Mouse (Mus musculus) hindbrain, postnatal 0 days (tissue): ENCODE data around the gene Supt6. TPM values are rescaled to one million over a fixed set of nuclear protein-coding genes. Genes with fewer than 3 reads are reported as not detected.

Experiments
- ATAC-seq: fragments of 200-750 bp; cut with Nextera tagmentation; 2 replicates; pipeline ENCODE4 v1.8.0; 2017; ENCODE audit warnings: mild to moderate bottlenecking, moderate TSS enrichment, moderate library complexity
- DNase-seq: peaks from one replicate; pipeline ENCODE4 v3.0.0-alpha.2; 2015; ENCODE audit warnings: low spot score
- H3K27ac ChIP-seq: fragments of 300-500 bp; sonication (generic); 2 replicates; pipeline ENCODE4 v1.5.1; 2014; ENCODE audit warnings: mild to moderate bottlenecking
- H3K27me3 ChIP-seq: fragments of 300-500 bp; sonication (generic); 2 replicates; pipeline ENCODE4 v1.6.1; 2014; ENCODE audit warnings: low read length, mixed read lengths; ENCODE audit not compliant: insufficient read depth
- H3K36me3 ChIP-seq: fragments of 300-500 bp; sonication (generic); 2 replicates; pipeline ENCODE4 v1.6.1; 2014; ENCODE audit warnings: low read length, mixed read lengths; ENCODE audit not compliant: insufficient read depth
- H3K4me1 ChIP-seq: fragments of 300-500 bp; sonication (generic); 2 replicates; pipeline ENCODE4 v1.6.1; 2014; ENCODE audit warnings: antibody characterized with exemption, low read length, mixed read lengths; ENCODE audit not compliant: insufficient read depth
- H3K4me2 ChIP-seq: fragments of 300-500 bp; sonication (generic); 2 replicates; pipeline ENCODE4 v1.6.1; 2014; ENCODE audit warnings: low read depth, mild to moderate bottlenecking, low read length, moderate library complexity, mixed read lengths
- H3K4me3 ChIP-seq: fragments of 300-500 bp; sonication (generic); 2 replicates; pipeline ENCODE4 v1.5.1; 2014; ENCODE audit warnings: low read length
- H3K9ac ChIP-seq: fragments of 300-500 bp; sonication (generic); replicated peaks from 2 replicates; pipeline ENCODE4 v1.6.1; 2014; ENCODE audit warnings: mild to moderate bottlenecking, low read length, moderate library complexity, mixed read lengths
- H3K9me3 ChIP-seq: fragments of 300-500 bp; sonication (generic); 2 replicates; pipeline ENCODE4 v1.6.1; 2016; ENCODE audit warnings: low read length, mixed read lengths
- CTCF ChIP-seq: IDR thresholded peaks from 2 replicates; pipeline ENCODE4 v1.5.1; 2016; ENCODE audit warnings: antibody characterized with exemption, control low read depth, low read depth
- WGBS: fragments of 180-500 bp; shearing (Covaris S2); extraction: QIAGEN DNeasy Blood & Tissue Kit; methylation state at CpG from one replicate; pipeline ENCODE4 v1.1.7; 2014; 5-methylcytosine and 5-hydroxymethylcytosine counted together
- polyA plus RNA-seq: library from polyadenylated mRNA; unstranded; fragments of >200 nt; fragmentation: Nextera tagmentation; extraction: Ambion mirVana; gene quantifications from 2 replicates; pipeline ENCODE4 v1.2.1, GENCODE M21; 2015
- total RNA-seq: library from RNA; depleted of rRNA; stranded (reverse); fragments of >200 nt; gene quantifications from 2 replicates; pipeline ENCODE4 v1.2.3, GENCODE M21; 2014

Gene Supt6
- total and polyA plus RNA-seq, 2 experiments from 2014 or later, result 19.0 to 36.0 TPM

- H3K36me3 ChIP-seq, result peaks cover 3% of the 10 kb centered on the region; the same call in 1 of the 2 replicates
- no peaks in the 10 kb centered on the region for H3K27me3 ChIP-seq
- peaks cover 9% of the 10 kb centered on the region; the same call in 1 of the 2 replicates for H3K4me1 ChIP-seq
- ATAC-seq (no peak), DNase-seq (no peak)
- no peak overlapping the region for H3K4me2 ChIP-seq
- 84% methylated on average over 3 of the region's 3 CpGs for WGBS
- H3K27ac ChIP-seq, result no peak overlapping the region
- H3K4me3 ChIP-seq, result no peak overlapping the region
- TF ChIP-seq CTCF, result no peak
- H3K9me3 ChIP-seq, result no peaks in the 10 kb centered on the region
- H3K9ac ChIP-seq, result no peak overlapping the region
Observed at GRCm38 (mm10) chr11:78174506-78174905, 71.3 kb downstream of the Supt6 start.

DNA sequence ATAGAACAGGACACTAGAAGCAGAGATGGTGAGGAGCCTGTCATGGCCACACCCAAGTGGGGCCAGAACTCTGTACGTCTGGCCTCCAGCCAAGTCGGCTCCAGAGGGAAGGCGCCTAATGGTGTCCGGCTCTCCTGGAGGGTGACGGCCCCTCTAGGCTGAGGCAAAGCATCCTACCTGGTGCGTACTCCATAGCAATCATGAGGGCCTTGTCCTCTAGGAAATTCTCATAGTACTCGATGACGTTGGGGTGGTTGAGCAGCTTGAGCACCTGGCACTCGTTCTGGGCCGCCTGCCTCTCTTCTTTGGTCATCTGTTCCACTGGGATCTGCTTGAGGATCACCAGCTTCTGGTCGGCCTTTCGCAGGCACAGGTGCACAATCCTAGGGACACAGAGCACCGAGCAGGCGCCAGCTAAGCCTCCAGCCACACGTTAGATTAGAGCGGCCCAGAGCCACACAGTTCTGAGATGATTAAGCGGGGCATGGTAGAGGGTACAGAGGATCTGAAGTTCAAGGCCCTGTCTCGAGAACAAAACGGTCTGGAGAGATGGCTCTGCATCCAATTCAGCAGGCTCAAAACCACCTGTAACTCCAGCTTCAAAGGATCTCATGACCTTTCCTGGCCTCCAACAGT is 72.9 kb downstream of the Supt6 start:
- TF ChIP-seq CTCF, result no peak
- DNase-seq (no peak), ATAC-seq (no peak)
- WGBS, result 85% methylated on average over 19 of the region's 19 CpGs
- Histone ChIP-seq H3K9me3 (no peaks in the 10 kb centered on the region), H3K4me2 (no peak overlapping the region), H3K27me3 (no peaks in the 10 kb centered on the region), H3K9ac (no peak overlapping the region), H3K27ac (no peak overlapping the region), H3K4me1 (no peaks in the 10 kb centered on the region), H3K4me3 (no peak overlapping the region), H3K36me3 (no peaks in the 10 kb centered on the region)

GRCm38 (mm10) chr11:78172034-78172747 is 73.6 kb downstream of the Supt6 start:
- WGBS, result 81% methylated on average over 16 of the region's 16 CpGs

GRCm38 (mm10) chr11:78171328-78171727 is 74.5 kb downstream of the Supt6 start:
- no peak for ATAC-seq
- no peak for DNase-seq
- Histone ChIP-seq H3K27ac (no peak overlapping the region), H3K36me3 (no peaks in the 10 kb centered on the region), H3K27me3 (no peaks in the 10 kb centered on the region), H3K4me2 (no peak overlapping the region), H3K4me3 (no peak overlapping the region), H3K9ac (no peak overlapping the region), H3K4me1 (no peaks in the 10 kb centered on the region), H3K9me3 (no peaks in the 10 kb centered on the region)
- TF ChIP-seq CTCF, result peak; percentile 32
- 70% methylated on average over 4 of the region's 4 CpGs for whole genome bisulfite sequencing

More at GRCm38 (mm10) chr11:78172034-78172747, 73.6 kb downstream of the Supt6 start:
- H3K4me2 ChIP-seq, result no peak overlapping the region
- no peak overlapping the region for H3K9ac ChIP-seq
- no peak overlapping the region for H3K4me3 ChIP-seq
- ATAC-seq (peak; percentile 53), DNase-seq (no peak)
- no peaks in the 10 kb centered on the region for H3K27me3 ChIP-seq
- H3K9me3 ChIP-seq, result no peaks in the 10 kb centered on the region
- TF ChIP-seq CTCF, result peak; percentile 62
- no peaks in the 10 kb centered on the region for H3K36me3 ChIP-seq
- H3K4me1 ChIP-seq, result no peaks in the 10 kb centered on the region
- no peak overlapping the region for H3K27ac ChIP-seq

DNA sequence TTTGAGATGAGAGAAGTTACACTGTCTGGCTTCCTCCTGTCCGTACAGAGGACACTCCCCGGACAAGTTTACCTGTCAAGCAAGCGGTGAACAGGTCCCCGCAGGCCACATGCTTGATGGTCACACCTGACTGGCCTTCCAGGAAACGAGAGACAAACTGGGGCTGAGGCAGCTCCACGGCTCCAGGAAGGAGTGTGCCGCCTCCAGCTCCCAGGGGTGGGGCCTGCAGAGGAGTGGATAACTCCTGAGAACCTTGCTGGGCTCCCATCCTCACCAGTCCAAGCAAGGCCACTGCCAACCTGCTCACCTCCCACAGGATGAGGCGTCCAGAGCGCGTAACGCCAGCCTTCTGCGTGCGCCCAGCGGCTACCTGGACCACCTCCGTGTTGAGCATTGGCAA is 75.5 kb downstream of the Supt6 start:
- H3K9me3 ChIP-seq, result no peaks in the 10 kb centered on the region

GRCm38 (mm10) chr11:78168541-78169468 is 77.0 kb downstream of the Supt6 start:
- WGBS, result 58% methylated on average over 19 of the region's 19 CpGs

More for the DNA sequence above, 75.5 kb downstream of the Supt6 start:
- H3K4me3 ChIP-seq, result no peak overlapping the region
- H3K4me2 ChIP-seq, result no peak overlapping the region
- H3K27ac ChIP-seq, result no peak overlapping the region
- H3K4me1 ChIP-seq, result 0 out of 2 replicates have a peak, but pooled peaks cover 6% of the 10 kb centered on the region
- H3K27me3 ChIP-seq, result no peaks in the 10 kb centered on the region
- H3K36me3 ChIP-seq, result no peaks in the 10 kb centered on the region
- H3K9ac ChIP-seq, result no peak overlapping the region
- ATAC-seq (no peak), DNase-seq (no peak)
- TF ChIP-seq CTCF, result no peak
- 95% methylated on average over 15 of the region's 15 CpGs for WGBS

More at GRCm38 (mm10) chr11:78168541-78169468, 77.0 kb downstream of the Supt6 start:
- Histone ChIP-seq H3K9ac (no peak overlapping the region), H3K9me3 (no peaks in the 10 kb centered on the region), H3K27ac (no peak overlapping the region), H3K4me1 (0 out of 2 replicates have a peak, but pooled peaks cover 6% of the 10 kb centered on the region), H3K27me3 (no peaks in the 10 kb centered on the region), H3K4me3 (no peak overlapping the region), H3K36me3 (no peaks in the 10 kb centered on the region), H3K4me2 (no peak overlapping the region)
- TF ChIP-seq CTCF, result no peak
- DNase-seq (no peak), ATAC-seq (no peak)
